Mouse (Mus musculus) right cerebral cortex, postnatal 25 days (tissue): ENCODE measurements at regions not wholly inside any gene's neighbourhood (a gene's known extent, or its start where the extent isn't known, plus 50 kb on each side); places are given as distances from the start of the nearest gene placed in this dataset.

Experiments used
- DNase-seq: peaks from one replicate; pipeline ENCODE4 v3.0.0; 2022

GRCm38 (mm10) chr11:30372924-30373323, 98.7 kb downstream of the 4930505A04Rik start:
- DNase-seq: no peak

- DNase-seq: no peak
Observed at GRCm38 (mm10) chr11:30371963-30372362, 99.7 kb downstream of the 4930505A04Rik start.

GRCm38 (mm10) chr11:30369601-30370240, 101.7 kb upstream of the Sptbn1 start:
- no peak for DNase-seq

- peak; percentile 23 for DNase-seq
Observed at GRCm38 (mm10) chr11:30367373-30368225, 99.6 kb upstream of the Sptbn1 start.

- no peak for DNase-seq
Observed at GRCm38 (mm10) chr11:30366491-30366890, 98.5 kb upstream of the Sptbn1 start.

- no peak for DNase-seq
Observed at GRCm38 (mm10) chr11:30364993-30365392, 97.0 kb upstream of the Sptbn1 start.

GRCm38 (mm10) chr11:30364591-30364990, 96.6 kb upstream of the Sptbn1 start:
- DNase-seq: no peak

GRCm38 (mm10) chr11:30358196-30358595, 90.2 kb upstream of the Sptbn1 start:
- no peak for DNase-seq

- DNase-seq: no peak
Observed at GRCm38 (mm10) chr11:30355356-30355755, 87.4 kb upstream of the Sptbn1 start.

GRCm38 (mm10) chr11:30326371-30326770, 58.4 kb upstream of the Sptbn1 start:
- DNase-seq: no peak
